Mouse (Mus musculus) CD4-positive helper T cell, adult 2 months (primary cell): Measurements from ENCODE around the gene Ism1.

Experiments used
- DNase-seq: peaks from one replicate; pipeline ENCODE4 v3.0.0-alpha.2; 2012; ENCODE audit warnings: low read depth, missing footprints, low spot score

The Ism1 gene

GRCm38 (mm10) chr2:139677809-139678274, at the start of gene Ism1:
TSS of gene Ism1 (plus strand) at chr2:139678178.
- peak; percentile 5 for DNase-seq

- no peak for DNase-seq
Observed at GRCm38 (mm10) chr2:139628731-139629130, 49.2 kb upstream of the Ism1 start.

GRCm38 (mm10) chr2:139629653-139630052, 48.3 kb upstream of the Ism1 start:
- no peak for DNase-seq

DNA sequence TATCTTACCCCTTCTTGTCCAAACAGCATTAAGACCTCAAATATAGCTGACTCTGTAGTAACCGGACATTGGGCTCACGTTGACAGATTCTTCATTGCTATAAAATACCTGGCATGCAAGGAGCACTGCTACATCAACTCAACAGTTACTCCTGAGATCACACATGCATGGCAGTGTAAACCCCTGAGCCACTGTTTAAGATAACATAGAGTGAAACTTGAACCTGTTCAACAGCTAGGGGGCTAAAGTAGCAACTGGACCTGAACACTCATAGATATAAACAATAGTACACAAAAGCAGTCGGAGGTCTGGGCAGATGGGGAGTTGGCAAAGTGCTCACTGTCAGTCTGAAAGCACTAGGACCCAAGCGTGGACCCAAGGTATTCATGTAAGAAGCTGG, 43.5 kb upstream of the Ism1 start:
- no peak for DNase-seq

DNA sequence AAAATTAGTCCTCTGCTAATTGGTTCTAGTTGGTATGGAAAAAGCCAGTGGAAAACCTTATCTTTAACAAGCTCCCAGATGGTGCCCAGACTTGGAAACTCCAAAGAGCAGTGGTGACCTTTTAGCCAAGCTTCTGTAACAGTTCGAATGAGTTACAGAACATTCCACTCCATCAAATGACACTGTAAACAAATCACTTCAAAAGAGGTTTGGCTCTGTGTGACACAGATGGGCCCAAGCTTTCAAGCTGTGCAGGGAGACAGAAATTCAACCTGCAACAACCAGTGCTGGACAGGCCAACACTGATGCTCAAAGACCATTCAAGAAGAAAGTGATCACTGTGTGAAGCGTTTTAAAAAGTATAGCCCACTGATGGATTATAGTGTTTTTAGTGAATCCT, 40.1 kb upstream of the Ism1 start:
- no peak for DNase-seq

GRCm38 (mm10) chr2:139641757-139642385, 36.1 kb upstream of the Ism1 start:
- no peak for DNase-seq

- DNase-seq: no peak
Observed at GRCm38 (mm10) chr2:139649518-139649917, 28.5 kb upstream of the Ism1 start.

DNA sequence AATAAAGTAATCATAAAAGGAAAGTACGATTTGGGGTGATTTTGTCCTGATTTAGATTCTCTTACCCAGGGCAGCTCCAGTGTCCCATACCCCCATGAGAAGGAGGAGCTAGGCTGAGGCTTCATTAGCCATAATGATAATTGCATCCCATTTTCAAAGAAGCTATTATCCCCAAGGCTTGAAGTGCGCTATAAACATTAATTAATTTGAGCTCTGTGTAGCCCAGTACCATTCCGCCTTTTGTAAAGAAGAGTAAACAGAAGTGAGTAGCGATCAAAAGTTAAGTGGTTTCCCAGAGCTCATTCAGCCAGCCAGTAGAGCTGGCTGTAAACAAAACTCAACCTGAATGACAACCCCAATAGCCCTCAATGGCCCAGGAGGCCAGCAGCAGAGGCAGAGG, 21.2 kb upstream of the Ism1 start:
- DNase-seq: no peak

DNA sequence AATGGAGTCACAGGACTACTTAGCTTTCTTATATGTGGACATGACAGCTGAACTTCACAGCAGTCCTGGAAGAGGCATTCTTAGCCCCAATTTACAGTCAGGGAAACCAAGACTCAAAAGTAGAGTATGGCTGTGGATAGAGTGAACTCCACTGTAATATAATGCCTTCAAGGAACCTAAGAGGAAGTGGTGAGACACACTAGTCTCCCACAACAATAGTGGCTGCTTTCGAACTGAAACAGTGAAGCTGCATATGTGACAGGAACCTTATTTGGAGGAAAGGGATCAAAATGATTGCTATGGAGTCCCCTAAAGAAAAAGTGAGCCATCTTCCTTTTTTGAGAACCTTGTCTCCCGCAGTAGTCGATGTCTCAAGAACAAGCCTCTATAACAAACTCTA, 6.1 kb upstream of the Ism1 start:
- DNase-seq: no peak

DNA sequence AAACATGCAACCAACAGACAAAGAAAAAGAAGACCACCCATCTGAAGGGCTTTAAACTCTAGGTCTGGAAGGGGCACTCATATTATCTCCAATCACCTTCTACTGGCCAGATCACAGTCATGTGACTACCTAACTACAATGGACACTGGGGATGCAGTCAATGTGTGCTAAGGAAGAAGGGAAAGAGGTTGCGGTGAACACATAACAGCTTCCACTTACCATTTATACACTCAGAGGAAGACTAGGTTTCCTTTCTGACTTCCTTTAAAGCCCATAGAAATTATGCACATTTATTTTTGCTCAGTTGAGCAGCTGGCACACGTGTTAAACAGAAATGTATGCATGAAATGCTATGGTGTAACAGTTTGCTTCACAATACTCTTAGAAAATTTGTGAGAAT, 5.6 kb upstream of the Ism1 start:
- no peak for DNase-seq

GRCm38 (mm10) chr2:139677065-139677762, 764 bp upstream of the Ism1 start:
- DNase-seq: peak; percentile 6

DNA sequence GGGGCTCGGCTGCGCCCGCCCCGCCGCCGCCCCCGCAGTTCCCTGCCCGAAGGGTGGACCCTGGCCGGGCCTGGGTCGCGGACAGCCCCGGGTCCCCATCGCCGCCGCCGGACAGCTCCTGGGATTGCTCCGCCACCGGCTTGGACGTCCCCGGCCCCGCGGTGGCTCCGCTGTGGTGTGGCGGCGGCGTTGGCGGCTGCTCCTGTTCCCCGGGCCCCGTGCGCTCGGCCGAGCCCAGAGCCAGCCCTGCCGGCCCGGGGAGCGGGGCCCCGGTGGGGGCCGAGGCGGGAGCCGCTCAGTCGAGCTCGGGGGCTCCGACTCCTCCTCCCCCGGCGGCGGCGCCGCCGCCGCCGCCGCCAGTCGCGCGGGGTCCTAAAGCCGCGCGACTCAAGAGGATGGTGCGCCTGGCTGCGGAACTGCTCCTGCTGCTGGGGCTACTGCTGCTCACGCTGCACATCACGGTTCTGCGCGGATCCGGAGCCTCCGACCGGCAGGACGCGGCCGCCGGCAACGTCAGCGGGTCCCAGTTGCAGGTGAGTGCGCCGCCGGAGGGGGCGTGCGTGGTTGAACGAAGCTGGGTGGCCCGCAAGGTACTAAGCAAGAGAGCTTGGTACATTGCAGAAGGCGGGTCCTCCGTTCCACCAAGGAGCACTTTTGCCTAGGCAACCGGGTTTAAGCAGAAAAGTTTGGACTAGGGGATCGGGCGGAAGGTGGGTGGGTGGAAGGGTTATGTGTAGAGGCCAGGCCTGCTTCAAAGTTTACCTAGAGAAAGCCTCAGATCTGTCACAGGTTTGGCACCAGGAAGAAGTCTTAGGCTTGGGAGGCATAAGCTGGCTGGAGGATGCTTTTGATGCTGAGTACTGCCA, 530 bp downstream of the Ism1 start:
- DNase-seq: peak; percentile 7

DNA sequence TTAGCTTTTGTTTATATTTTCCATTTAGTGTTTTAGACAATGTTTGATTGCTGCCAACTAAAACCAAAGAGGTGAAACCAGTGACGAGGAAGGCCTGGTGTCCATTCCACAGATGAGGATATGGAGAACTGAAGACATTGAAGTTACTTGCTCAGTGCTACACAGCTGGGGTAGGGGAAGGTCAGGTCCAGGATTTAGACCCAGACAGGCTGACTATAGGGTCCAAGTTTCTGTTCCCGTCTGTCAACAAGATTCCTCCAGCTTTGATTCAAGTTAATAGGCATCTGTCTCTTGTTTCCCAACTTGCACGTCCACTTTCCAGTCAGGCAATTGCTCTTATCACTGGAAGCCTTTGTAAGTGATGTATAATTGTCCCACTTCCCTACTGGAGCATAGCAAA, 4.6 kb downstream of the Ism1 start:
- no peak for DNase-seq

- no peak for DNase-seq
Observed at GRCm38 (mm10) chr2:139689442-139690003, 11.5 kb downstream of the Ism1 start.

DNA sequence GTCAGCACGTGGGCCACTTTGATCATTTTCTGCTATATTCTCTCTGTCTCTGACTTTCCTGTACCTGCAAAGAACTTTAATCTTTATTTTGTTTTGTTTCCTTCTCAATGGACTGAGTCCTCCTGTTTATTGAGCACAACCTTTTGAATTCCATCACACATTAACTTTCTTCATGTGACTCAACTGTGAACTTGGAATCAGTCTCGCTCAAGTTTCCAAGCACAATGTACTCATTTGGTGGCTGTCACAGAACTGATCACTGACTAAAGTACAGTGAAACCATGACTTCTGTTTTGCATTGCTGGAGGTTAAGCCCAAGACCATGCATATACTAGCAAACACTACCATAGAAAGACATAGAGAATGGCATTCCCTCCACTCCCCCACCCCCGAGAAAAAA, 15.5 kb downstream of the Ism1 start:
- DNase-seq: no peak

GRCm38 (mm10) chr2:139694638-139695037, 16.7 kb downstream of the Ism1 start:
- DNase-seq: no peak

DNA sequence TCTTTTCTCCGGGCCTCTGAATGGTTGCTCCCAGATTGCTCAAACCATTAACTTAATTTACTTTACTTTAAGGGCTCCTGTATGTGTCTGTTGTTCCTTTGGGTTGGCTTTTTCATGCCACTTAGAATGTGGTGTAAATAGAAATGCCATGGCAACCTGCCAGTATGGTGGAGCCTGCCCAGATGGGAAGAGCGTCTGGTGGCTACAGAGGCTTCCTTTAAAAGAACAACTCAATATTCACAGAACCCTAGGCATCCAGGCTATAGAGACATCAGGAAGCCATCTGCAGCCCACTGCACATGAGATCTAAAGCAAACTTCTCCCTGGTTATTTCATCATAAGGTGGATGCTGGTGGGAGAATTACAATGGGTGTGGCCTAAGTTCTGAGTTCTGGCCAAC, 18.6 kb downstream of the Ism1 start:
- DNase-seq: no peak

GRCm38 (mm10) chr2:139700609-139701008, 22.6 kb downstream of the Ism1 start:
- DNase-seq: no peak

DNA sequence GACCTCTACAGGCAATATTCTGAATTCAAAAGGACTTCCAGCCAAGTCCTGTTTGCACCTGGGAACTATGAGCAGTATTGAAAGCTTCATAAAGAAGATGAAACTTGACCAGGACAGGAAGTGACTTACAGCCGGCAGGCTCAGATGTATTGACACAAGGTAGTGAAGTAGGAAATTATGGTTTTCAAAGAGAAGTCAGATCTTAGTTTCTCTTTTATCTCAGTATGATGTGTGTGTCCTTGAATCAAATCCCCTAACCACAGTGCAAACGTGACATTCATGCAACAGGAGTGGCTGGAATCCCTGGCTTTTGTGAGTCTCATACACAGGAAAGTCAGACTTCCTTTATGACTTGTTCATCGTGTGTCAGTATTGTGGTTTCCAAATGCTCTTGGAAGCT, 27.0 kb downstream of the Ism1 start:
- DNase-seq: no peak

DNA sequence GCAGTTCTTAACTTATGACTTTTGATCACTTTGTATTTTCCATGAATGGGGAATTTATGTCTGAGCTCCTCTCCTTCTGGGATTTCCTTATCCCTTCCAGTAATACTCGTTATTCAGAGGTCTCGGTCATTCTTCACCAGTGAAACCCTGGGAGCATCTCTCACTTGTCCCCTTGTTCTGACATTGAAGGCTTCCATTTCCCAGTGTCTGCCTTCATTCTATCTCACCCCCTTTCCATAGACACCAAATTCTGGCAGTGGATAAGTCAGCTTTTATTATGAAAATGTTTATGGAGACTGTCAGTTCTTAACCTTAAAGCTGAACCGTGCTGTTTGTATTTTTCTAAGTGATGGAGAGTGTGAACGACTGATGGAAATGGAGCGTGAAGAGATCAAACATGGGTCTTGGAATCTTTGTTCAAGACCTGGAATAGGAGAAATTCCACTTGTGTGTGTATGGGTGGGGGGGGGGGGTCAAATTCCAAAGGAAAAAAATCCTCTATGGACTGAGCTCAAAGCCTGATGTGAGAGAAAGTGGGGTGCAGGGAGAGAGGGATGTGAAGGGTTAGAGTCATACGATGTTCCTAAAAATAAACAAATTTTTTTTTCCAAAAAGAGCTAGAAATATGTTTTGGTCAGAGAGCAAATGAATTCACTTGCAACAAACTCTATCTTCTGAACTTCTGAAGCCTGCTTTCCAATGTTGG, 30.4 kb downstream of the Ism1 start:
- no peak for DNase-seq

- no peak for DNase-seq
Observed at GRCm38 (mm10) chr2:139711640-139712039, 33.7 kb downstream of the Ism1 start.

DNA sequence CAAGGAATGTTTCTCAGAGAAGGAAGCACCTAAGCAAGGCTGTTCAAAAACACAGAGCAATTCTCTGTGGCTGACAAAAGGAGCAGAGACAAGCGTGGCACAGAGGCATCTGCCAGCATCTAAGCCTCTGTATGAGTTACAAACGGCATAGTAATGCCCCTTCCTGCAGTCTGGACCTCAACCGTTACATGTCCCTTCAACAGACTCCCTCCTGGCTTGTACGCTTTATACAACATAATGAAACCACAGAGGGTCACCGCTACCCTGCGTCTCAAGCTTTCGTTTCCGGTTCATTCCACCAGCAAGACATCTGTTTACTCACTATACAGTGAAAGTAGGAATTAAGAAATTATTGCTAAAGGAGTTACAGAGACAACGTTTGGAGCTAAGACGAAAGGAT, 34.1 kb downstream of the Ism1 start:
- no peak for DNase-seq
